Mouse (Mus musculus) liver, embryonic 14.5 days (tissue): Measurements from ENCODE around the gene Sema4d. TPM values are rescaled to one million over a fixed set of nuclear protein-coding genes. Genes with fewer than 3 reads are reported as not detected.

Experiments
- ATAC-seq: fragments of 200-750 bp; cut with Nextera tagmentation; 2 replicates; pipeline ENCODE4 v1.8.0; 2017; ENCODE audit warnings: moderate number of reproducible peaks, mild to moderate bottlenecking, moderate library complexity; ENCODE audit not compliant: insufficient read depth
- DNase-seq, 3 experiments: peaks; one replicate each; pipeline ENCODE4 v3.0.0-alpha.2; 2012 to 2013; ENCODE audit warnings: low read depth in 3 of 3, low spot score in 3 of 3
- H3K27ac ChIP-seq: fragments of 300-500 bp; sonication (generic); 2 replicates; pipeline ENCODE4 v1.5.1; 2014; ENCODE audit warnings: moderate library complexity, mild to moderate bottlenecking, control low read depth, inconsistent platforms
- H3K27me3 ChIP-seq: fragments of 300-500 bp; sonication (generic); 2 replicates; pipeline ENCODE4 v1.6.1; 2014; ENCODE audit warnings: mild to moderate bottlenecking, low read length, moderate library complexity; ENCODE audit not compliant: control insufficient read depth, insufficient read depth
- H3K36me3 ChIP-seq: fragments of 300-500 bp; sonication (generic); replicated peaks from 2 replicates; pipeline ENCODE4 v1.6.1; 2014; ENCODE audit warnings: low read depth; ENCODE audit not compliant: control insufficient read depth, insufficient read depth
- H3K4me1 ChIP-seq, 2 experiments: fragments of 200-500 bp in 1 of 2; fragments of 300-500 bp in 1 of 2; sonication (generic) in 1 of 2; replicated peaks; 2 replicates each; pipeline ENCODE4 v1.6.1; 2012 to 2014; ENCODE audit warnings: antibody characterized with exemption in 1 of 2, inconsistent platforms in 1 of 2, low read length in 1 of 2; ENCODE audit not compliant: control insufficient read depth in 2 of 2, insufficient read depth in 2 of 2
- H3K4me2 ChIP-seq: fragments of 300-500 bp; sonication (generic); 2 replicates; pipeline ENCODE4 v1.6.1; 2014; ENCODE audit warnings: low read depth, mild to moderate bottlenecking, control low read depth, moderate library complexity
- H3K4me3 ChIP-seq, 2 experiments: fragments of 200-500 bp in 1 of 2; fragments of 300-500 bp in 1 of 2; sonication (generic) in 1 of 2; 2 replicates each; pipeline ENCODE4 v1.5.1; 2012 to 2014; ENCODE audit warnings: low read depth in 2 of 2, low read length in 2 of 2, mild to moderate bottlenecking in 2 of 2, control low read depth in 1 of 2, inconsistent platforms in 1 of 2, moderate library complexity in 1 of 2; ENCODE audit not compliant: insufficient read depth in 1 of 2
- H3K9ac ChIP-seq: fragments of 300-500 bp; sonication (generic); replicated peaks from 2 replicates; pipeline ENCODE4 v1.6.1; 2014; ENCODE audit warnings: mild to moderate bottlenecking, control low read depth, moderate library complexity
- H3K9me3 ChIP-seq: fragments of 300-500 bp; sonication (generic); 2 replicates; pipeline ENCODE4 v1.6.1; 2016; ENCODE audit warnings: low read length, mixed read lengths; ENCODE audit not compliant: control insufficient read depth
- CTCF ChIP-seq: IDR thresholded peaks from 2 replicates; pipeline ENCODE4 v1.5.1; 2016; ENCODE audit warnings: antibody characterized with exemption, low read depth, control low read depth
- EP300 ChIP-seq: IDR thresholded peaks from 2 replicates; pipeline ENCODE4 v1.6.1; 2016; ENCODE audit warnings: antibody characterized with exemption, low read depth
- WGBS: fragments of 180-500 bp; shearing (Covaris S2); extraction: QIAGEN DNeasy Blood & Tissue Kit; methylation state at CpG from one replicate; pipeline ENCODE4 v1.1.7; 2014; ENCODE audit not compliant: insufficient replicate concordance; 5-methylcytosine and 5-hydroxymethylcytosine counted together
- polyA plus RNA-seq, 2 experiments: library from polyadenylated mRNA; depleted of rRNA in 1 of 2; stranded (reverse) in 1 of 2; unstranded in 1 of 2; fragments of >200 nt; fragmentation: Nextera tagmentation in 1 of 2; extraction: Ambion mirVana in 1 of 2; gene quantifications; 2 replicates each; pipeline versions ENCODE4 v1.2.1 to v1.2.3; 2012 to 2014

Gene Sema4d
- polyA plus RNA-seq, 2 experiments, result 4.6 to 4.7 TPM

- ATAC-seq (no peak), DNase-seq (no peak)
- Histone ChIP-seq H3K9ac (peak overlapping the region; percentile 39), H3K27ac (peak overlapping the region; percentile 70), H3K4me2 (peak overlapping the region; percentile 50), H3K27me3 (no peaks in the 10 kb centered on the region), H3K4me1 (peaks cover 57 to 80% of the 10 kb centered on the region in 2 experiments), H3K4me3 (no peak overlapping the region), H3K36me3 (no peaks in the 10 kb centered on the region), H3K9me3 (no peaks in the 10 kb centered on the region)
- no peak for TF ChIP-seq CTCF
- TF ChIP-seq EP300, result no peak
- WGBS, result 51% methylated on average over 11 of the region's 11 CpGs
Observed at GRCm38 (mm10) chr13:51738531-51739117, 54.9 kb downstream of the Sema4d start.

GRCm38 (mm10) chr13:51737949-51738513, 55.5 kb downstream of the Sema4d start:
- 10% methylated on average over 6 of the region's 6 CpGs for WGBS
- TF ChIP-seq CTCF, result no peak
- peak; percentile 90 for TF ChIP-seq EP300
- Histone ChIP-seq H3K4me1 (peaks cover 57 to 75% of the 10 kb centered on the region in 2 experiments), H3K4me3 (peak overlapping the region; percentile 1 to 3; a peak in 2 of 4 replicates), H3K27ac (peak overlapping the region; percentile 70), H3K36me3 (no peaks in the 10 kb centered on the region), H3K9me3 (no peaks in the 10 kb centered on the region), H3K9ac (peak overlapping the region; percentile 39), H3K27me3 (no peaks in the 10 kb centered on the region), H3K4me2 (peak overlapping the region; percentile 50)
- peak; percentile 90 for ATAC-seq
- DNase-seq, result peak; percentile 71 to 75 (median 73)

GRCm38 (mm10) chr13:51737033-51737948, 56.3 kb downstream of the Sema4d start:
- WGBS, result 7% methylated on average over 20 of the region's 20 CpGs
- DNase-seq (no peak), ATAC-seq (peak; percentile 24)
- H3K27me3 ChIP-seq, result no peaks in the 10 kb centered on the region
- H3K4me1 ChIP-seq, result peaks cover 52 to 69% of the 10 kb centered on the region in 2 experiments
- H3K4me2 ChIP-seq, result peak overlapping the region; percentile 50
- H3K27ac ChIP-seq, result peak overlapping the region; percentile 70
- H3K9me3 ChIP-seq, result no peaks in the 10 kb centered on the region
- H3K4me3 ChIP-seq, result peak overlapping the region; percentile 1 to 3; a peak in 2 of 4 replicates
- H3K36me3 ChIP-seq, result no peaks in the 10 kb centered on the region
- TF ChIP-seq CTCF, result no peak
- no peak for TF ChIP-seq EP300
- peak overlapping the region; percentile 38 for H3K9ac ChIP-seq

GRCm38 (mm10) chr13:51736007-51736911, 57.3 kb downstream of the Sema4d start:
- Histone ChIP-seq H3K9me3 (no peaks in the 10 kb centered on the region), H3K36me3 (no peaks in the 10 kb centered on the region), H3K9ac (no peak overlapping the region), H3K27me3 (no peaks in the 10 kb centered on the region), H3K4me2 (no peak overlapping the region), H3K27ac (peak overlapping the region; percentile 70), H3K4me1 (peaks cover 42 to 59% of the 10 kb centered on the region in 2 experiments), H3K4me3 (no peak overlapping the region)
- DNase-seq (no peak), ATAC-seq (no peak)
- no peak for TF ChIP-seq CTCF
- no peak for TF ChIP-seq EP300
- WGBS, result 32% methylated on average over 13 of the region's 13 CpGs
